Mouse (Mus musculus) forebrain, embryonic 14.5 days (tissue): ENCODE results near the gene Pth2r. TPM values are rescaled to one million over a fixed set of nuclear protein-coding genes. Genes with fewer than 3 reads are reported as not detected.

Experiments used
- ATAC-seq: fragments of 200-750 bp; cut with Nextera tagmentation; 2 replicates; pipeline ENCODE4 v1.8.0; 2017; ENCODE audit warnings: mild to moderate bottlenecking, moderate library complexity
- DNase-seq: peaks from one replicate; pipeline ENCODE4 v3.0.0-alpha.2; 2015; ENCODE audit warnings: low spot score
- H3K27ac ChIP-seq: fragments of 300-500 bp; sonication (generic); 2 replicates; pipeline ENCODE4 v1.5.1; 2014; ENCODE audit warnings: low read depth, mild to moderate bottlenecking, control low read depth, low read length, moderate library complexity
- H3K27me3 ChIP-seq: fragments of 300-500 bp; sonication (generic); replicated peaks from 2 replicates; pipeline ENCODE4 v1.6.1; 2014; ENCODE audit warnings: low read length, control low read depth, mixed read lengths; ENCODE audit not compliant: control insufficient read depth, insufficient read depth
- H3K36me3 ChIP-seq: fragments of 300-500 bp; sonication (generic); 2 replicates; pipeline ENCODE4 v1.6.1; 2014; ENCODE audit warnings: low read length, control low read depth; ENCODE audit not compliant: control insufficient read depth, insufficient read depth
- H3K4me1 ChIP-seq: fragments of 300-500 bp; sonication (generic); 2 replicates; pipeline ENCODE4 v1.6.1; 2014; ENCODE audit warnings: antibody characterized with exemption, low read length, control low read depth; ENCODE audit not compliant: control insufficient read depth, insufficient read depth
- H3K4me2 ChIP-seq: fragments of 300-500 bp; sonication (generic); 2 replicates; pipeline ENCODE4 v1.6.1; 2014; ENCODE audit warnings: mild to moderate bottlenecking, control low read depth, low read length
- H3K4me3 ChIP-seq: fragments of 300-500 bp; sonication (generic); 2 replicates; pipeline ENCODE4 v1.5.1; 2014; ENCODE audit warnings: low read depth, low read length, control low read depth
- H3K9ac ChIP-seq: fragments of 300-500 bp; sonication (generic); 2 replicates; pipeline ENCODE4 v1.6.1; 2014; ENCODE audit warnings: mild to moderate bottlenecking, low read length, control low read depth, moderate library complexity
- H3K9me3 ChIP-seq: fragments of 300-500 bp; sonication (generic); replicated peaks from 2 replicates; pipeline ENCODE4 v1.6.1; 2016; ENCODE audit warnings: low read length, control low read depth, mixed read lengths; ENCODE audit not compliant: control insufficient read depth
- WGBS: fragments of 180-500 bp; shearing (Covaris S2); extraction: QIAGEN DNeasy Blood & Tissue Kit; methylation state at CpG from one replicate; pipeline ENCODE4 v1.1.7; 2014; 5-methylcytosine and 5-hydroxymethylcytosine counted together
- polyA plus RNA-seq: library from polyadenylated mRNA; unstranded; fragments of >200 nt; fragmentation: Nextera tagmentation; extraction: Ambion mirVana; gene quantifications from 2 replicates; pipeline ENCODE4 v1.2.1, GENCODE M21; 2014

Gene Pth2r
- polyA plus RNA-seq, 1 experiment from 2014 or later = 0.84 TPM

DNA sequence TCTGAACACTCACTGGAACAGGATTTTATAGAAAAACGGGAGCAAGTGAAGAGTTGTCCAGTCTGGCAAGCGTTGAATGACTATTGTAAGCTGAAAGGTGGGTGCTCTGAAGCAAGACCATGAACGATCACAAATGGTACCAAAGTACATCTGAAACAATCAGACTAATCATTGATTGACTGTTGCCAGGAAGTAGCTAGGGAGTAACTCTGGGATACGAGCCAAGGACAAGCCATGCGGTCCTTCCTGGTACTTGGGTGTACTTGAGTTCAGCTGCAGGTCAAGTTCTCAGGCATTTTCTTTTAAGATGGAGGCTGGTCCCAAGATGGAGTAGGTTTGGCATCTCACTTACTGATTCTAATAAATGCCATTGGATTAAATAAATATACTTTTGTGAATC is 125.6 kb downstream of the Pth2r start:
- Histone ChIP-seq H3K9me3 (no peaks in the 10 kb centered on the region), H3K4me1 (no peaks in the 10 kb centered on the region), H3K36me3 (no peaks in the 10 kb centered on the region), H3K27ac (no peak overlapping the region), H3K4me3 (no peak overlapping the region), H3K9ac (no peak overlapping the region), H3K4me2 (no peak overlapping the region), H3K27me3 (no peaks in the 10 kb centered on the region)
- WGBS = 81% methylated on average over 5 of the region's 5 CpGs
- ATAC-seq (no peak), DNase-seq (no peak)

- H3K27me3 ChIP-seq = no peaks in the 10 kb centered on the region
- H3K36me3 ChIP-seq = no peaks in the 10 kb centered on the region
- no peak for ATAC-seq
- H3K4me2 ChIP-seq = no peak overlapping the region
- H3K4me1 ChIP-seq = no peaks in the 10 kb centered on the region
- no peak overlapping the region for H3K27ac ChIP-seq
- no peak for DNase-seq
- no peaks in the 10 kb centered on the region for H3K9me3 ChIP-seq
- no peak overlapping the region for H3K9ac ChIP-seq
- WGBS = 98% methylated on average over 2 of the region's 2 CpGs
- no peak overlapping the region for H3K4me3 ChIP-seq
Measured at GRCm38 (mm10) chr1:65420909-65421308, 139.1 kb downstream of the Pth2r start.

DNA sequence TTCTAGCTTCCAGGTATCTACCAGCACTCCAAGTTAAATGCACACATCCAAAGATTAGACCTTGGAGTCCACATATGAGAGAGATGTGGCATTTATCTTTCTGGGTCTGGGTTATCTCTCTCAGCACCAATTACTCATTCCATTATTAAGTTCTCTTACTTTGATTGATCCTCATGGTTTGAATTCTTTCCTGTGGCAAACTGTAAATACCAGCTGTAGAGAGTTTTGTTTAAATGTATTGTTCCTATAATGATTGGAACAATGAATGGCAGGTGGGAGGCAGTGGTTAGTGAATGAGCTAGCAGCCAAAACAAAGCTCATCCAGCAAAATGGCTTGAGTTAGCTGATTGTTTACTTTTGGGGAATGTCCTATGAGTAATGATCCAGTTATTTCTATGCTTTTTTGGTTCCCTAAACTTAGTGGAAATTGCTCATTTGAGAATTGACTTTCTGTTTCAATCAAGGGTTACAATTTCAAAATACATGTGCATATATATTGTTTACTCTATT is 140.7 kb downstream of the Pth2r start:
- Histone ChIP-seq H3K4me2 (no peak overlapping the region), H3K27ac (no peak overlapping the region), H3K9me3 (no peaks in the 10 kb centered on the region), H3K4me3 (no peak overlapping the region), H3K27me3 (no peaks in the 10 kb centered on the region), H3K36me3 (no peaks in the 10 kb centered on the region), H3K9ac (no peak overlapping the region), H3K4me1 (no peaks in the 10 kb centered on the region)
- ATAC-seq (no peak), DNase-seq (no peak)

Other genes with a start within 250 kb of the Pth2r start
- not detected in 2 replicates for gene Akr1cl, start 249.3 kb upstream of the Pth2r start, polyA plus RNA-seq
- not detected in 2 replicates for gene Cryge, start 230.9 kb upstream of the Pth2r start, polyA plus RNA-seq
- not detected in 2 replicates for gene Crygd, start 218.6 kb upstream of the Pth2r start, polyA plus RNA-seq
- gene Crygc, start 208.4 kb upstream of the Pth2r start, polyA plus RNA-seq = not detected in 2 replicates
- gene Crygb, start 199.8 kb upstream of the Pth2r start, polyA plus RNA-seq = 0.37 TPM in 1 of 2 replicates, not detected in the other
- gene Cryga, start 178.7 kb upstream of the Pth2r start, polyA plus RNA-seq = 0.30 TPM in 1 of 2 replicates, not detected in the other
- gene Gm28845, start 162.5 kb upstream of the Pth2r start, polyA plus RNA-seq = not detected in 2 replicates
- gene D630023F18Rik, start 158.8 kb upstream of the Pth2r start, polyA plus RNA-seq = 0.79 and 0.99 TPM in 2 replicates
- 535 and 539 TPM in 2 replicates for gene Idh1, start 95.6 kb upstream of the Pth2r start, polyA plus RNA-seq
- 19.3 and 20.9 TPM in 2 replicates for gene Pikfyve, start 95.4 kb upstream of the Pth2r start, polyA plus RNA-seq